Mouse (Mus musculus) urinary bladder, postnatal 36 days (tissue): ENCODE results near the gene Ccdc65.

ENCODE experiments used
- DNase-seq, 2 experiments: peaks; one replicate each; pipeline ENCODE4 v3.0.0; 2022; ENCODE audit warnings: low spot score in 2 of 2, mixed read lengths in 1 of 2

The Ccdc65 gene

GRCm38 (mm10) chr15:98707766-98708372 lies at the start of gene Ccdc65:
Gene Ccdc65, plus strand, starts transcription at chr15:98708207.
- peak; percentile 68 to 84 for DNase-seq

GRCm38 (mm10) chr15:98662198-98662566 lies 45.8 kb upstream of the Ccdc65 start:
- no peak for DNase-seq

GRCm38 (mm10) chr15:98662567-98663545 lies 45.2 kb upstream of the Ccdc65 start, which contains the start of gene Ddx23:
Gene Ddx23, minus strand, starts transcription at chr15:98662894.
- peak; percentile 90 to 96 for DNase-seq

- no peak for DNase-seq
Observed at GRCm38 (mm10) chr15:98664042-98664907, 43.7 kb upstream of the Ccdc65 start.

- no peak for DNase-seq
Observed at GRCm38 (mm10) chr15:98672592-98672991, 35.4 kb upstream of the Ccdc65 start.

- DNase-seq: no peak
Observed at GRCm38 (mm10) chr15:98673732-98674131, 34.3 kb upstream of the Ccdc65 start.

GRCm38 (mm10) chr15:98674284-98674993 lies 33.6 kb upstream of the Ccdc65 start:
- no peak for DNase-seq

GRCm38 (mm10) chr15:98674994-98675545 lies 32.9 kb upstream of the Ccdc65 start:
- no peak for DNase-seq

GRCm38 (mm10) chr15:98675634-98676250 lies 32.3 kb upstream of the Ccdc65 start:
- no peak for DNase-seq

GRCm38 (mm10) chr15:98676471-98676870 lies 31.5 kb upstream of the Ccdc65 start:
- DNase-seq: no peak

GRCm38 (mm10) chr15:98676940-98677728 lies 30.9 kb upstream of the Ccdc65 start, which contains the start of gene Rnd1:
Gene Rnd1, minus strand, starts transcription at chr15:98677461.
- peak; percentile 56 to 81 for DNase-seq

- no peak for DNase-seq
Observed at GRCm38 (mm10) chr15:98677977-98678376, 30.0 kb upstream of the Ccdc65 start.

GRCm38 (mm10) chr15:98680660-98681059 lies 27.3 kb upstream of the Ccdc65 start:
- DNase-seq: no peak

GRCm38 (mm10) chr15:98681633-98682032 lies 26.4 kb upstream of the Ccdc65 start:
- DNase-seq: no peak

- DNase-seq: no peak
Observed at GRCm38 (mm10) chr15:98683177-98683576, 24.8 kb upstream of the Ccdc65 start.

- DNase-seq: no peak
Observed at GRCm38 (mm10) chr15:98683746-98684145, 24.3 kb upstream of the Ccdc65 start.

- DNase-seq: no peak
Observed at GRCm38 (mm10) chr15:98685926-98686325, 22.1 kb upstream of the Ccdc65 start.

- DNase-seq: no peak
Observed at GRCm38 (mm10) chr15:98689682-98690081, 18.3 kb upstream of the Ccdc65 start.

- DNase-seq: no peak
Observed at GRCm38 (mm10) chr15:98691486-98692147, 16.4 kb upstream of the Ccdc65 start.
